Mouse (Mus musculus): ENCODE data around the gene Rgmb.

Gene Rgmb

GRCm38 (mm10) chr17:15787036-15787435 lies 43.8 kb downstream of the Rgmb start:
- intact Hi-C loops (cut with DNase I), result loop anchor here (5.0 kb wide), 1 partner anchor 1115 kb away; no protein-coding TSS in a partner anchor

GRCm38 (mm10) chr17:15777979-15778378 lies 52.9 kb downstream of the Rgmb start:
- intact Hi-C loops (cut with DNase I), result no loop called here

- intact Hi-C loops (cut with DNase I), result no loop called here
Measured at GRCm38 (mm10) chr17:15776349-15776748, 54.5 kb downstream of the Rgmb start.

DNA sequence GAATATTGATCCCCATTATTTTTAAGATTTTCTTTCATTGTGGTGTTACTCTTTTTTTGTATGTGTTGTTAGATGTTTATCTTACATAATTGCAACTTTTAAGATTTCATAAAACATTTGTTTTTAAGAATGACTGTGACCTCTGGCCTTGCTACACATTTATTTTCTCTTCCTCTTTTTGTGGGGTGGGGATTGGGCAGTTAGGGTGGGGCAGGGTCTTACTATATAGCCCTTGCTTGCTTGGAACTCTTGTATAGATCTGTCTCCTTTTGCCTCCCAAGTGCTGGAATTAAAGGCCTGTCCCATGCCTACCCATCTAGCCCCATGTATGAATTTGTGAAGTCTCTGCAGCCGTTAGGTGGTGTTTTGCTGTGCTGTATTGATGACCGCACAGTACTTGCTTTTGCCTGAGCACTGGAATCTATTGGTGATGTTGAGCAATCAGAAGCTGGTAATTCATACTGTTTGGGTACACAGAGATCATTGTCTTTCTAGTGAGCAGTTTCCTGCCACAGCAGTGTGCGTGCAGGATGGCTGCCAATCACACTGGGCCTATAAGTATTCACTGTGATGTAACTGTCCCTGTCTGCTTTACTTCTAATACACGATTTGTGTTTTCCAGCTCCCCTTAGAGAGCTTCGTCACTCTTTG lies 56.1 kb downstream of the Rgmb start:
- intact Hi-C loops (cut with DNase I), result no loop called here

GRCm38 (mm10) chr17:15773956-15774355 lies 56.9 kb downstream of the Rgmb start:
- intact Hi-C loops (cut with DNase I), result no loop called here

DNA sequence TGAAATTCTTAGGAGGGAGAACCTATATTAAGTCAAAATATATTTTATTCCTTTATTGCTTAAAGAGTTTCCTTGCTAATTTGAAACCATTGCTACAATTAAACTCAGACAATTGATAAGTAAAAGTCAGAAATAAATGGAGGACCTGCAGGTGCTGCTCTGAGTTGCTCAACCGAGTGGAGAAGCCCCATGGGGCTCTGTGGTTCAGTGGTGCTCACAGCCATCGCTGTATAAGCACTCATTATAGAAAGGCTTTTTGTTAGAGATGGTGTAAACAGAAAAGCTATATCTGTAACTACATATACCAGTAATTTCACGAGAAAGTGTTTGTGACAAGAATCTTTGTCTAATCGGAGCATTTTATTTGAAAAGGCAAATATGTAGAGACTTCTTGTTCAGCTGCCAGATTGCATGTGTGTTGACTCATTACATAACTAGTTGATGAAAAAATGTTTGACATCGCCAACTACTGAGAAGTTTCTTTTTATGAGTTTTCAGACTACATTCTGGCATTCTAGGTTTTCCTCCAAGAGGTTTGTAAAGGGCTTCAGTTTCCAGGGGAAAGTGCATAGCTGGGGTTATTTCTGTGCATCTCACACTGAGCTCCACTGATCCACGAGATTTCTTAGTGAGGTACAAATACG lies 61.6 kb downstream of the Rgmb start:
- intact Hi-C loops (cut with DNase I), result loop anchor here (5.0 kb wide), 1 partner anchor 37 kb away; no protein-coding TSS in a partner anchor

- intact Hi-C loops (cut with DNase I), result no loop called here
Measured at GRCm38 (mm10) chr17:15761191-15761590, 69.6 kb downstream of the Rgmb start.

Data from adrenal gland (tissue).